Mouse (Mus musculus): ENCODE measurements around the gene Cd59a.

DNA sequence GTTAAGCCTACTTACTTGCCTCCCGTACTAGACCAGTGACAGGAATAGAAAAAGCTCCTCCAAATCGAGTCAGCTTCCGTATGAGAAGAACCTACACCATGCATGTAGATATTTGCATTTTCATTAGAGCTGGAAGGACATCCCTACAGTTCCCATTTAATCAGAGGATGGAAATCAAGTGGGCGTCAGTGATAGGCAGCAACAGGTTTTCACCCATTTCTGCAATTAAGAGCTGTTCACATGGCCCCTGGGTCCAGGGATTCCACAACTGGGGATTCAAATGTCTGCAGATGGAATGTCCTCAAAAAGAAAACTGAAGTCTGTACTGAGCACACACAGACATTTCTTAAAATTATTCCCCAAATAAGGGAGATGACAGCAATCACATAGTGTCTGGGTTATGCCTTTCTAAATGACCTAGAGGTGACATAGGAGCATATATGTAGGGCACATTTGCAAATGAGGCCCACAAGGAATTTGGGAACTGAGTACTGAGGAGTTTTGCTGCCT lies 68.4 kb downstream of the Cd59a start:
- TF ChIP-seq CTCF (IDR thresholded peaks at IDR 0.05; ENCODE audit: borderline replicate concordance, control insufficient read depth, extremely low read depth, insufficient read depth, low read length, poor library complexity) = no peak
- no peak for TF ChIP-seq POLR2A (IDR thresholded peaks at IDR 0.05; ENCODE audit: control insufficient read depth, extremely low read depth, insufficient read depth, low read length, poor library complexity)

Data from thymus, adult 2 months (tissue).